In the genomic region with DNA sequence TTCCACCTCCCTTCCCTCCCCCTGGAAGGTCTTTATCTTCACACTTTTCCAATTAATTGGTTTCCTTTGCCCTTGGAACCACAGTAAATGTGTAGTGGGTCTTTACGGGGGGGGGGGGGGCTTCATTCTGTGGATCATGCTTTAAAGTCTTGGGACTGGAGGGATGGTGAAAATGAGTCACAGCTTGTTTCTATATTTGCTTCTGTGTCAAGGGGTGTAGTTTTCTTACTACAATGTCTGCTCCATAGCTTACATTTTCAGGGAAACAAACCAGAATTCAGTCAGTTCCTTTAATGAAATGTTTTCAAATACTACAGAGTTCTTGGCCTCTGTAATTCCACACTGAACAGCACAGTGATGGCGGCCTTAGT, we compare ENCODE assay signal across 11 mouse cellular contexts.
A peak's percentile ranks its signal among the peaks of the same experiment; 100 is the strongest.
DNase-seq lines count a peak whose midpoint lies in the region; ATAC-seq and TF ChIP-seq lines count a peak whose summit lies in the region.
"Had no signal": no experiment of that assay in that cellular context is flagged by ENCODE, and none has a peak within 500 bp of the region (broad histone marks: within the 10 kb centered on the region; RNA-seq: fewer than 3 reads in every experiment).

No protein-coding gene starts in this region.

- H3K9me3 ChIP-seq in forebrain, embryonic 10.5 days: no peaks in the 10 kb centered on the region
- H3K9me3 ChIP-seq in forebrain, postnatal 0 days (ENCODE audit: low read length): no peaks in the 10 kb centered on the region
- H3K9me3 ChIP-seq in kidney, embryonic 14.5 days (ENCODE audit: control insufficient read depth, low read length): no peaks in the 10 kb centered on the region
- no peaks in the 10 kb centered on the region for H3K9me3 ChIP-seq in midbrain, embryonic 10.5 days (replicated peaks)
- no peaks in the 10 kb centered on the region for H3K9me3 ChIP-seq in midbrain, embryonic 16.5 days (replicated peaks; ENCODE audit: control insufficient read depth, low read length, poor library complexity, severe bottlenecking)
- H3K9me3 ChIP-seq in stomach, postnatal 0 days (ENCODE audit: control insufficient read depth, low read length): no peaks in the 10 kb centered on the region

- H3K4me3 ChIP-seq in forebrain, embryonic 10.5 days: no peak overlapping the region
- no peak overlapping the region for H3K4me3 ChIP-seq in forebrain, postnatal 0 days (ENCODE audit: low read depth, low read length)
- no peak overlapping the region for H3K4me3 ChIP-seq in kidney, embryonic 14.5 days (ENCODE audit: low read length)
- no peak overlapping the region for H3K4me3 ChIP-seq in midbrain, embryonic 10.5 days
- no peak overlapping the region for H3K4me3 ChIP-seq in midbrain, embryonic 16.5 days (ENCODE audit: low read depth, low read length)
- no peak overlapping the region for H3K4me3 ChIP-seq in stomach, postnatal 0 days (ENCODE audit: low read depth, low read length)
- H3K4me3 ChIP-seq: layer of hippocampus, adult 2 months had no signal

- peak overlapping the region; percentile 78 for H3K27ac ChIP-seq in forebrain, embryonic 10.5 days
- H3K27ac ChIP-seq in forebrain, postnatal 0 days (ENCODE audit: low read depth, low read length): no peak overlapping the region
- peak overlapping the region; percentile 25; the same call in 1 of the 2 replicates for H3K27ac ChIP-seq in kidney, embryonic 14.5 days (ENCODE audit: low read depth, low read length)
- peak overlapping the region; percentile 67 for H3K27ac ChIP-seq in midbrain, embryonic 10.5 days (replicated peaks)
- H3K27ac ChIP-seq in midbrain, embryonic 16.5 days (ENCODE audit: low read length): no peak overlapping the region
- peak overlapping the region; percentile 73 for H3K27ac ChIP-seq in stomach, postnatal 0 days (replicated peaks)
- H3K27ac ChIP-seq: layer of hippocampus, adult 2 months had no signal

- no peaks in the 10 kb centered on the region for H3K36me3 ChIP-seq in forebrain, embryonic 10.5 days (replicated peaks)
- H3K36me3 ChIP-seq in forebrain, postnatal 0 days (ENCODE audit: insufficient read depth): no peaks in the 10 kb centered on the region
- no peaks in the 10 kb centered on the region for H3K36me3 ChIP-seq in kidney, embryonic 14.5 days (ENCODE audit: control insufficient read depth, insufficient read depth, low read length)
- no peaks in the 10 kb centered on the region for H3K36me3 ChIP-seq in midbrain, embryonic 10.5 days
- H3K36me3 ChIP-seq in midbrain, embryonic 16.5 days (ENCODE audit: control insufficient read depth, insufficient read depth, low read length): no peaks in the 10 kb centered on the region
- no peaks in the 10 kb centered on the region for H3K36me3 ChIP-seq in stomach, postnatal 0 days (ENCODE audit: control insufficient read depth, insufficient read depth, low read length)

- WGBS in forebrain, embryonic 10.5 days: 85% methylated on average over 2 of the region's 2 CpGs
- WGBS in forebrain, postnatal 0 days: 63% methylated on average over 2 of the region's 2 CpGs
- 65% methylated on average over 2 of the region's 2 CpGs for WGBS in kidney, embryonic 14.5 days
- WGBS in midbrain, embryonic 10.5 days: 75% methylated on average over 2 of the region's 2 CpGs
- WGBS in midbrain, embryonic 16.5 days: 84% methylated on average over 2 of the region's 2 CpGs
- 41% methylated on average over 2 of the region's 2 CpGs for WGBS in stomach, postnatal 0 days

- H3K9ac ChIP-seq in forebrain, postnatal 0 days: no peak overlapping the region
- no peak overlapping the region for H3K9ac ChIP-seq in kidney, embryonic 14.5 days (ENCODE audit: low read depth, low read length)
- H3K9ac ChIP-seq in midbrain, embryonic 16.5 days (ENCODE audit: low read depth, low read length): no peak overlapping the region
- H3K9ac ChIP-seq in stomach, postnatal 0 days (ENCODE audit: low read length): no peak overlapping the region

- H3K27me3 ChIP-seq in forebrain, embryonic 10.5 days (ENCODE audit: poor library complexity, severe bottlenecking): peaks cover 22% of the 10 kb centered on the region
- no peaks in the 10 kb centered on the region for H3K27me3 ChIP-seq in forebrain, postnatal 0 days (ENCODE audit: insufficient read depth, low read length)
- H3K27me3 ChIP-seq in kidney, embryonic 14.5 days (ENCODE audit: control insufficient read depth, insufficient read depth, low read length): no peaks in the 10 kb centered on the region
- peaks cover 16% of the 10 kb centered on the region for H3K27me3 ChIP-seq in midbrain, embryonic 10.5 days (ENCODE audit: low read depth, poor library complexity, severe bottlenecking)
- no peaks in the 10 kb centered on the region for H3K27me3 ChIP-seq in midbrain, embryonic 16.5 days (ENCODE audit: control insufficient read depth, insufficient read depth, low read depth, low read length)
- H3K27me3 ChIP-seq in stomach, postnatal 0 days (ENCODE audit: control insufficient read depth, insufficient read depth, low read length): no peaks in the 10 kb centered on the region

- peaks cover 64% of the 10 kb centered on the region for H3K4me1 ChIP-seq in forebrain, embryonic 10.5 days
- H3K4me1 ChIP-seq in forebrain, postnatal 0 days (ENCODE audit: insufficient read depth): no peaks in the 10 kb centered on the region; the same call in 1 of the 2 replicates
- peaks cover 24% of the 10 kb centered on the region for H3K4me1 ChIP-seq in kidney, embryonic 14.5 days (ENCODE audit: control insufficient read depth, insufficient read depth, low read length)
- H3K4me1 ChIP-seq in midbrain, embryonic 10.5 days: peaks cover 58% of the 10 kb centered on the region
- no peaks in the 10 kb centered on the region for H3K4me1 ChIP-seq in midbrain, embryonic 16.5 days (ENCODE audit: control insufficient read depth, insufficient read depth, low read length)
- H3K4me1 ChIP-seq in stomach, postnatal 0 days (replicated peaks; ENCODE audit: control insufficient read depth, insufficient read depth): peaks cover 13% of the 10 kb centered on the region

- DNase-seq in forebrain, embryonic 10.5 days (ENCODE audit: extremely low spot score, low spot score): no peak
- no peak for DNase-seq in forebrain, postnatal 0 days
- DNase-seq in kidney, adult 18-20 months: no peak
- no peak for DNase-seq in midbrain, embryonic 10.5 days (ENCODE audit: low spot score)
- no peak for DNase-seq in stomach, postnatal 0 days (ENCODE audit: low spot score)
- DNase-seq: adrenal gland, postnatal 10 days; right cerebral cortex, adult 18-20 months had no signal

- ATAC-seq in forebrain, postnatal 0 days: no peak
- no peak for ATAC-seq in kidney, embryonic 14.5 days (ENCODE audit: low FRiP score, low TSS enrichment)
- no peak for ATAC-seq in midbrain, embryonic 16.5 days
- ATAC-seq in stomach, postnatal 0 days (ENCODE audit: low FRiP score, low TSS enrichment): no peak
- no peak for ATAC-seq in megakaryocyte progenitor cell, adult 5-6 weeks (replicated peaks; ENCODE audit: poor library complexity)

- no peak for TF ChIP-seq CTCF in forebrain, postnatal 0 days (IDR thresholded peaks at IDR 0.05; ENCODE audit: low read depth)
- TF ChIP-seq CTCF in stomach, postnatal 0 days (IDR thresholded peaks at IDR 0.05; ENCODE audit: low read depth): no peak

- no peak overlapping the region for H3K4me2 ChIP-seq in forebrain, postnatal 0 days (ENCODE audit: low read depth)
- no peak overlapping the region for H3K4me2 ChIP-seq in kidney, embryonic 14.5 days (replicated peaks; ENCODE audit: low read depth, low read length)
- H3K4me2 ChIP-seq in midbrain, embryonic 16.5 days (ENCODE audit: low read length): no peak overlapping the region
- no peak overlapping the region for H3K4me2 ChIP-seq in stomach, postnatal 0 days (replicated peaks; ENCODE audit: low read depth)

- no peak for TF ChIP-seq EP300 in stomach, postnatal 0 days (optimal IDR thresholded peaks at IDR 0.05)

Comparison
In these comparisons a context has a peak if more than half of its experiments do, and no peak if none do; other contexts are left out.
1. H3K27ac ChIP-seq: peak in forebrain, embryonic 10.5 days (single experiment), kidney, embryonic 14.5 days (single experiment), midbrain, embryonic 10.5 days (single experiment) and stomach, postnatal 0 days (single experiment); none in forebrain, postnatal 0 days (single experiment) and midbrain, embryonic 16.5 days (single experiment).